Mouse (Mus musculus): ENCODE data around the gene Ahrr. TPM values are rescaled to one million over a fixed set of nuclear protein-coding genes. Genes with fewer than 3 reads are reported as not detected.

Gene Ahrr
- polyA plus RNA-seq, 1 experiment from 2014 or later: 0.41 TPM

DNA sequence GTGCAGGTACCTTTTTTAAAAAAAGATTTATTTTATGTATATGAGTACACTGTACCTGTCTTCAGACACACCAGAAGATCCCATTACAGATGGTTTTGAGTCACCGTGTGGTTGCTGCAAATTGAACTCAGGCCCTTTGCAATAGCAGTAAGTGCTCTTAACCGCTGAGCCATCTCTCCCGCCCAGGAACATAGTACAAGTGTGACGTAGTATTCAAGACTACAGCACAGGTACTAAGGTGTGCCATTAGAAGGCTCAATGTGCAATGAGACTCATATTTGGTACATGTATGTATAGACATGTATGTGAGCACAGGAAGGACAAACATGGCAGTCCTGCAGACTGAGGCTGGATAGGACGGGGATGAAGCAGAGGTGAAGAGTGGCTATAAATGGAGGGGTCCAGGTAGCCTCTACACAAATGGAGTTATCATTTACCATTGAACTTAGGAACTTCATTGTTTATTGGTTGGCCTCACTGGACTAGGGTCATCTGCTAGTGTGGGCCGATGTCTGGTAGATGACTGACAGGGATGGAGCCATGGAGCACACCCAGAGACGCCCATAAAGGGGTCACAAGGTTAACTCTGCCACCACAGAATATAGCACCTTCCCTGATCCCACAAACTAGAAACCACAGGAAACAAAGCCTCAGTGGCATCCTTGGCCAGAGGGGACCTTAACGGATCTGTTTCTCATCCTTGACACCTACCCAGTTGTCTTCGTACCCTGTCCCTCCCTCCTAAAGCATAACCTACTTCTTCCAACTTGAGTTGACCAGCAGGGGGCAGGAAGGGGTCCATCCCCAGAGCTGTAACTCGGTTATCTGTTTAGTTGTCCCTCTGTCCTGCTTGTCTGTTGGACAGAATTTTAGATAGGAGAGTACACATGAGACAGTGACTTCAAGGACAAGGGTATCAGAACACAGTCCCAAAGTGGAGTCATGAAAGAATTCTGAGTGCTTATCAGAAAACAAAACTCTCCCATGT, 10.2 kb upstream of the Ahrr start:
- no peaks in the 10 kb centered on the region for H3K9me3 ChIP-seq (ENCODE audit: control insufficient read depth, low read length)
- peak; percentile 4; the same call in 1 of the 2 replicates for ATAC-seq
- H3K4me2 ChIP-seq (ENCODE audit: low read length): no peak overlapping the region
- no peak overlapping the region for H3K4me3 ChIP-seq (ENCODE audit: low read length)
- no peaks in the 10 kb centered on the region for H3K27me3 ChIP-seq (replicated peaks; ENCODE audit: control insufficient read depth, insufficient read depth, low read length)
- H3K9ac ChIP-seq (ENCODE audit: low read depth, low read length): no peak overlapping the region
- 86% methylated on average over 10 of the region's 10 CpGs for WGBS
- peaks cover 26% of the 10 kb centered on the region for H3K36me3 ChIP-seq (ENCODE audit: control insufficient read depth, insufficient read depth, low read length)
- H3K4me1 ChIP-seq (ENCODE audit: control insufficient read depth, insufficient read depth, low read depth, low read length): no peaks in the 10 kb centered on the region
- no peak overlapping the region for H3K27ac ChIP-seq (ENCODE audit: low read depth, low read length)

- H3K9ac ChIP-seq (ENCODE audit: low read depth, low read length): no peak overlapping the region
- H3K27ac ChIP-seq (ENCODE audit: low read depth, low read length): no peak overlapping the region
- no peaks in the 10 kb centered on the region for H3K4me1 ChIP-seq (ENCODE audit: control insufficient read depth, insufficient read depth, low read depth, low read length)
- ATAC-seq: peak; percentile 65
- 86% methylated on average over 6 of the region's 6 CpGs for WGBS
- peaks cover 21% of the 10 kb centered on the region for H3K36me3 ChIP-seq (ENCODE audit: control insufficient read depth, insufficient read depth, low read length)
- H3K9me3 ChIP-seq (ENCODE audit: control insufficient read depth, low read length): no peaks in the 10 kb centered on the region
- H3K4me3 ChIP-seq (ENCODE audit: low read length): no peak overlapping the region
- H3K27me3 ChIP-seq (replicated peaks; ENCODE audit: control insufficient read depth, insufficient read depth, low read length): no peaks in the 10 kb centered on the region
- H3K4me2 ChIP-seq (ENCODE audit: low read length): no peak overlapping the region
Measured at GRCm38 (mm10) chr13:74301607-74301984, 9.5 kb upstream of the Ahrr start.

- Histone ChIP-seq H3K4me1 (ENCODE audit: control insufficient read depth, insufficient read depth, low read depth, low read length) (no peaks in the 10 kb centered on the region), H3K9me3 (ENCODE audit: control insufficient read depth, low read length) (no peaks in the 10 kb centered on the region), H3K9ac (ENCODE audit: low read depth, low read length) (no peak overlapping the region), H3K27ac (ENCODE audit: low read depth, low read length) (no peak overlapping the region), H3K4me2 (ENCODE audit: low read length) (no peak overlapping the region), H3K4me3 (ENCODE audit: low read length) (no peak overlapping the region), H3K27me3 (replicated peaks; ENCODE audit: control insufficient read depth, insufficient read depth, low read length) (no peaks in the 10 kb centered on the region), H3K36me3 (ENCODE audit: control insufficient read depth, insufficient read depth, low read length) (peaks cover 16% of the 10 kb centered on the region)
- peak; percentile 92 for ATAC-seq
- 46% methylated on average over 4 of the region's 4 CpGs for WGBS
Measured at GRCm38 (mm10) chr13:74300925-74301606, 8.9 kb upstream of the Ahrr start.

GRCm38 (mm10) chr13:74296376-74296775, 4.2 kb upstream of the Ahrr start:
- Histone ChIP-seq H3K4me3 (ENCODE audit: low read length) (no peak overlapping the region), H3K4me2 (ENCODE audit: low read length) (no peak overlapping the region), H3K9me3 (ENCODE audit: control insufficient read depth, low read length) (no peaks in the 10 kb centered on the region), H3K9ac (ENCODE audit: low read depth, low read length) (no peak overlapping the region), H3K27me3 (replicated peaks; ENCODE audit: control insufficient read depth, insufficient read depth, low read length) (no peaks in the 10 kb centered on the region), H3K27ac (ENCODE audit: low read depth, low read length) (no peak overlapping the region), H3K36me3 (ENCODE audit: control insufficient read depth, insufficient read depth, low read length) (no peaks in the 10 kb centered on the region), H3K4me1 (ENCODE audit: control insufficient read depth, insufficient read depth, low read depth, low read length) (peaks cover 4% of the 10 kb centered on the region; the same call in 1 of the 2 replicates)
- 84% methylated on average over 7 of the region's 7 CpGs for WGBS
- ATAC-seq: no peak

DNA sequence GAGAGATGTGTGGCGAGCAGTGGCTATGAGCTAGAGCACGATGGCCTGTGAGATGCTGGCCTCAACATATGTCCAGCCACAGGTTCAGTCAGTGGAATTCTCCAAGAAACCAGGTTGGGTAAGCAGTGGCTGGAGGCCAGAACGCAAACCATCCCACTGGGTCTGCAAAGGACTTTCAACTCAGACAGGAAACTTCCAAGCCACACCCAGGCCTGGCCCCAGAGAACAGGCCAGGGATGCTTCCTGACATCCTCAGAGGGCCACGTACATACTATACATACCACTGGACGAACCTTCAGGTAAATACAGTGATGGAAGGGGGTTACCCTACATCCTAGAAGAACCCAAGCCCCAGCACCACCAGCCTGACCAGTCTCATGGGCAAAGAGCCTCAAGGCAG, 2.5 kb downstream of the Ahrr start:
- Histone ChIP-seq H3K4me2 (ENCODE audit: low read length) (no peak overlapping the region), H3K27ac (ENCODE audit: low read depth, low read length) (no peak overlapping the region), H3K36me3 (ENCODE audit: control insufficient read depth, insufficient read depth, low read length) (no peaks in the 10 kb centered on the region), H3K4me3 (ENCODE audit: low read length) (no peak overlapping the region), H3K4me1 (ENCODE audit: control insufficient read depth, insufficient read depth, low read depth, low read length) (peaks cover 4% of the 10 kb centered on the region; the same call in 1 of the 2 replicates), H3K9ac (ENCODE audit: low read depth, low read length) (no peak overlapping the region), H3K9me3 (ENCODE audit: control insufficient read depth, low read length) (no peaks in the 10 kb centered on the region), H3K27me3 (replicated peaks; ENCODE audit: control insufficient read depth, insufficient read depth, low read length) (no peaks in the 10 kb centered on the region)
- 81% methylated on average over 5 of the region's 5 CpGs for WGBS
- no peak for ATAC-seq

- Histone ChIP-seq H3K9me3 (ENCODE audit: control insufficient read depth, low read length) (no peaks in the 10 kb centered on the region), H3K4me1 (ENCODE audit: control insufficient read depth, insufficient read depth, low read depth, low read length) (no peaks in the 10 kb centered on the region), H3K9ac (ENCODE audit: low read depth, low read length) (no peak overlapping the region), H3K4me2 (ENCODE audit: low read length) (no peak overlapping the region), H3K36me3 (ENCODE audit: control insufficient read depth, insufficient read depth, low read length) (no peaks in the 10 kb centered on the region), H3K4me3 (ENCODE audit: low read length) (no peak overlapping the region), H3K27me3 (replicated peaks; ENCODE audit: control insufficient read depth, insufficient read depth, low read length) (no peaks in the 10 kb centered on the region), H3K27ac (ENCODE audit: low read depth, low read length) (no peak overlapping the region)
- ATAC-seq: no peak
- whole genome bisulfite sequencing: 92% methylated on average over 2 of the region's 2 CpGs
Measured at GRCm38 (mm10) chr13:74282299-74282698, 9.8 kb downstream of the Ahrr start.

- Histone ChIP-seq H3K9me3 (ENCODE audit: control insufficient read depth, low read length) (no peaks in the 10 kb centered on the region), H3K4me1 (ENCODE audit: control insufficient read depth, insufficient read depth, low read depth, low read length) (no peaks in the 10 kb centered on the region), H3K4me3 (ENCODE audit: low read length) (no peak overlapping the region), H3K27ac (ENCODE audit: low read depth, low read length) (no peak overlapping the region), H3K9ac (ENCODE audit: low read depth, low read length) (no peak overlapping the region), H3K4me2 (ENCODE audit: low read length) (no peak overlapping the region), H3K36me3 (ENCODE audit: control insufficient read depth, insufficient read depth, low read length) (no peaks in the 10 kb centered on the region), H3K27me3 (replicated peaks; ENCODE audit: control insufficient read depth, insufficient read depth, low read length) (no peaks in the 10 kb centered on the region)
- ATAC-seq: no peak
- WGBS: 81% methylated on average over 4 of the region's 4 CpGs
Measured at GRCm38 (mm10) chr13:74275726-74276125, 16.4 kb downstream of the Ahrr start.

- peak overlapping the region; percentile 97 for H3K4me2 ChIP-seq (ENCODE audit: low read length)
- H3K4me1 ChIP-seq (ENCODE audit: control insufficient read depth, insufficient read depth, low read depth, low read length): no peaks in the 10 kb centered on the region
- peak overlapping the region; percentile 78 for H3K9ac ChIP-seq (ENCODE audit: low read depth, low read length)
- WGBS: 0% methylated on average over 10 of the region's 10 CpGs
- H3K9me3 ChIP-seq (ENCODE audit: control insufficient read depth, low read length): no peaks in the 10 kb centered on the region
- no peaks in the 10 kb centered on the region for H3K27me3 ChIP-seq (replicated peaks; ENCODE audit: control insufficient read depth, insufficient read depth, low read length)
- no peaks in the 10 kb centered on the region for H3K36me3 ChIP-seq (ENCODE audit: control insufficient read depth, insufficient read depth, low read length)
- H3K4me3 ChIP-seq (ENCODE audit: low read length): peak overlapping the region; percentile 57
- peak; percentile 93 for ATAC-seq
- no peak overlapping the region for H3K27ac ChIP-seq (ENCODE audit: low read depth, low read length)
Measured at GRCm38 (mm10) chr13:74260231-74260992, 31.7 kb downstream of the Ahrr start.

All from hindbrain, embryonic 16.5 days (tissue).